Mouse (Mus musculus) brain, embryonic 14.5 days (tissue): ENCODE results near the gene Etl4.
"Not testable (repeated sequence)": the region's sequence is repeated elsewhere in the genome, so short reads cannot be mapped to it uniquely, and the experiment has no call there.

Experiments
- CTCF ChIP-seq: fragments of 200-500 bp; IDR thresholded peaks from 2 replicates; pipeline ENCODE4 v1.5.1; 2012; ENCODE audit warnings: inconsistent platforms, mild to moderate bottlenecking, moderate library complexity, borderline replicate concordance; ENCODE audit not compliant: insufficient read depth, insufficient read length; ENCODE audit errors: extremely low read depth
- POLR2A ChIP-seq: fragments of 200-500 bp; IDR thresholded peaks from 2 replicates; pipeline ENCODE4 v1.6.1; 2012; ENCODE audit warnings: mild to moderate bottlenecking, inconsistent platforms, borderline replicate concordance; ENCODE audit not compliant: poor library complexity, insufficient read depth, insufficient read length, severe bottlenecking; ENCODE audit errors: extremely low read depth

DNA sequence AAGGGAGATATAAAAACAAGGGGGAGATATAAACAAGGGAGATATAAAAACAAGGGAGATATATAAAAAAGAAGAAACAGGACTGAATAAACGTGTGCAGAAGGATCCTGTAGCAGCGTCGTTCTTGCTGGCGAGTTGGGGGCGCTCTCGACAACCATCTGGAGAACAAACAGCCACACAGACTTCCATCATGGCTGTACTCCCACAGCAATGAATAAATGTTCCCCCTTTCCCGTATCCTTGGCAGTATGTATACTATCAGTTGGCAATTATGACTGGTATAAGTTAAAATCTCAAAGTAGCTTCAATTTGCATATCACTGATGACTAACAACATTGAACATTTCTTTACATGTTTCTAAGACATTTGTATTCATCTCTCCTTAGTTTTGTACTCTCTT, 277.6 kb downstream of the Etl4 start:
- not testable (repeated sequence) for TF ChIP-seq CTCF, POLR2A
